ENCODE assay signal across 22 mouse cellular contexts in the genomic region with DNA sequence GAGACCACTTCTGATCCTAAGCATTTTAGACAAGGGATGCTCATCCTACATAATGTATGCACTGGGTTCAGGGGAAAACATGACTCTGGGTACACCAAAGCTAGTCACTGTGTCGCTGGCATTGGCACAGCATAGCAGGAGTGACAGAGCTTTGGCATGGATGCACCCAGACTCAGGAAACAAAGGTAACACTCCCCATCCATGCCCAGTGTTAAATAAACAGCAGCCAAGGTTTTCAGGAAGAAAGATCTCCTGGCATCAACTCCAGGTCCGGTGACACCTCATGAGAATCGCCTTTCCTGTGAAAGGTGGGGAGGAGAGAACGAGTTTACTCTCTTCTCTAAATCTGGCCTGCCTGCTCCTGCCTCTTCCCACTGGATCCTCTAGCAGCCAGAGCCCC. TPM values are rescaled to one million over a fixed set of nuclear protein-coding genes. Genes with fewer than 3 reads are reported as not detected.
"Had no signal": no experiment of that assay in that cellular context is flagged by ENCODE, and none has a peak within 500 bp of the region (broad histone marks: within the 10 kb centered on the region; RNA-seq: fewer than 3 reads in every experiment).

No protein-coding gene starts in this region.

- H3K27ac ChIP-seq: left cerebral cortex, adult 2 months; limb, embryonic 15.5 days; liver, embryonic 14.5 days; midbrain, embryonic 10.5 days; neural tube, embryonic 15.5 days; stomach, postnatal 0 days had no signal

- H3K4me1 ChIP-seq: limb, embryonic 15.5 days; midbrain, embryonic 10.5 days; neural tube, embryonic 15.5 days had no signal

- H3K36me3 ChIP-seq: limb, embryonic 15.5 days; midbrain, embryonic 10.5 days; neural tube, embryonic 15.5 days had no signal

- H3K27me3 ChIP-seq: limb, embryonic 15.5 days; neural tube, embryonic 15.5 days had no signal

- H3K9me3 ChIP-seq: limb, embryonic 15.5 days; midbrain, embryonic 10.5 days; neural tube, embryonic 15.5 days had no signal

- H3K4me2 ChIP-seq: limb, embryonic 15.5 days; neural tube, embryonic 15.5 days had no signal

- ATAC-seq: lung, postnatal 0 days had no signal

- H3K9ac ChIP-seq: limb, embryonic 15.5 days; liver, embryonic 14.5 days; neural tube, embryonic 15.5 days had no signal

- DNase-seq: lung, adult 18-20 months; lung, postnatal 4 days; midbrain, embryonic 14.5 days; right cerebral cortex, adult 18-20 months; right cerebral cortex, postnatal 25 days; thymus, postnatal 14 days had no signal

- H3K4me3 ChIP-seq: left cerebral cortex, adult 2 months; limb, embryonic 15.5 days; midbrain, embryonic 10.5 days; myocyte; neural tube, embryonic 15.5 days had no signal

RNA-seq across cellular contexts. Expression of a gene that starts 2.2 kb away (rescaled TPM):
- total RNA-seq: layer of hippocampus, adult 8-10 months; layer of hippocampus, postnatal 14 days; megakaryocyte, adult 5-6 weeks had no signal
- polyA plus RNA-seq: kidney, embryonic 16.5 days; limb, embryonic 11.5 days; midbrain, embryonic 10.5 days; midbrain, embryonic 14.5 days; neural tube, embryonic 11.5 days; neural tube, embryonic 15.5 days had no signal

RNA-seq across cellular contexts. Expression of a gene that starts 28.0 kb away (rescaled TPM):
- total RNA-seq: layer of hippocampus, adult 8-10 months; layer of hippocampus, postnatal 14 days; left cerebral cortex, adult 2 months; left cerebral cortex, postnatal 14 days; megakaryocyte, adult 5-6 weeks had no signal
- polyA plus RNA-seq: kidney, embryonic 16.5 days; limb, embryonic 11.5 days; liver, embryonic 14.5 days; midbrain, embryonic 10.5 days; midbrain, embryonic 14.5 days; myocyte; neural tube, embryonic 11.5 days; neural tube, embryonic 15.5 days had no signal

RNA-seq across cellular contexts. Expression of a gene that starts 36.8 kb away (rescaled TPM):
- total RNA-seq: layer of hippocampus, adult 8-10 months; left cerebral cortex, adult 2 months; megakaryocyte, adult 5-6 weeks had no signal
- polyA plus RNA-seq: liver, embryonic 14.5 days; midbrain, embryonic 10.5 days; midbrain, embryonic 14.5 days; myocyte; neural tube, embryonic 11.5 days; stomach, postnatal 0 days had no signal

RNA-seq across cellular contexts. Expression of a gene that starts 58.6 kb away (rescaled TPM):
- total RNA-seq: layer of hippocampus, adult 8-10 months; layer of hippocampus, postnatal 14 days; left cerebral cortex, adult 2 months; left cerebral cortex, postnatal 14 days; megakaryocyte, adult 5-6 weeks had no signal
- polyA plus RNA-seq: kidney, embryonic 16.5 days; large intestine, adult 2 months; limb, embryonic 11.5 days; limb, embryonic 15.5 days; liver, embryonic 14.5 days; lung, postnatal 0 days; midbrain, embryonic 10.5 days; midbrain, embryonic 14.5 days; myocyte; neural tube, embryonic 11.5 days; neural tube, embryonic 15.5 days; stomach, postnatal 0 days had no signal
